ENCODE assay signal across 8 mouse cellular contexts in the genomic region with DNA sequence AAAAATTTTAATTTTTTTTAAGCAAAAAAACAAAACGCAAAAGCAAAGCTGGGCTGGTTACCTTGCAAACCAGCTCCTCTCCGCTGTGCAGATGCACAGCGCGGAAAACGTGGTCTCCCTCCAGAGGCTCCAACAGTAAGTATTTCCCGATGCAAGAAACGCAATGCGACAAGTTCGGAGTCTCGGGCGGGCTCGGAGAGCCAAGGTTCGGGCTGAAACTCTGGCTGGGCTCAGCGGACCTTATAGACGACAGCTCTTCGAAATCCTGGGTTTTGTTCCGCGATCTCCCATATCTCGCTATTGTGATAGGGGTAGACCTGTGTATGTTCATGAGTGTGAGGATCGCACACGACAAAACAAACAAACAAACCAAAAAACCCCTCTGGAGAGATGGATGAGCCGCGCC. TPM values are rescaled to one million over a fixed set of nuclear protein-coding genes. Genes with fewer than 3 reads are reported as not detected.
DNase-seq lines count a peak whose midpoint lies in the region; ATAC-seq and TF ChIP-seq lines count a peak whose summit lies in the region.

No protein-coding gene starts in this region.

- peaks cover 4% of the 10 kb centered on the region for H3K79me2 ChIP-seq in myocyte (ENCODE audit: control insufficient read depth, insufficient read depth)

- under 1% methylated on average over 23 of the region's 23 CpGs for WGBS in forebrain, embryonic 15.5 days
- under 1% methylated on average over 23 of the region's 23 CpGs for WGBS in hindbrain, postnatal 0 days

- no peak for TF ChIP-seq POLR2A in myocyte (IDR thresholded peaks at IDR 0.05; ENCODE audit: insufficient read length, low read depth)

- ATAC-seq in forebrain, embryonic 15.5 days (replicated peaks): peak; percentile 0; the same call in 1 of the 2 replicates
- ATAC-seq in hindbrain, postnatal 0 days: no peak; the same call in 1 of the 2 replicates
- no peak for ATAC-seq in erythroid progenitor cell, adult 5-6 weeks (replicated peaks; ENCODE audit: low FRiP score, poor library complexity, severe bottlenecking)

- DNase-seq in left cerebral cortex, adult 18-20 months (ENCODE audit: low spot score in 2 of 2): peak; percentile 39 to 54
- DNase-seq in left cerebral cortex, adult 11 months (ENCODE audit: low spot score): no peak
- DNase-seq in ZHBTc4 (ENCODE audit: low read depth, low spot score): peak; percentile 62
- peak; percentile 76 for DNase-seq in hindbrain, postnatal 0 days (ENCODE audit: low spot score)
- peak; percentile 23 for DNase-seq in liver

- TF ChIP-seq CTCF in hindbrain, postnatal 0 days (IDR thresholded peaks at IDR 0.05; ENCODE audit: low read depth): 0 out of 2 replicates have a peak, but pooled peaks have one; percentile 1

- H3K9me3 ChIP-seq in forebrain, embryonic 15.5 days: no peaks in the 10 kb centered on the region
- no peaks in the 10 kb centered on the region for H3K9me3 ChIP-seq in hindbrain, postnatal 0 days (ENCODE audit: low read length)

- peaks cover 34% of the 10 kb centered on the region for H3K4me1 ChIP-seq in forebrain, embryonic 15.5 days
- H3K4me1 ChIP-seq in hindbrain, postnatal 0 days (ENCODE audit: insufficient read depth, low read length): peaks cover 14% of the 10 kb centered on the region; the same call in 1 of the 2 replicates

- no peaks in the 10 kb centered on the region for H3K36me3 ChIP-seq in forebrain, embryonic 15.5 days
- H3K36me3 ChIP-seq in hindbrain, postnatal 0 days (ENCODE audit: insufficient read depth, low read length): no peaks in the 10 kb centered on the region
- H3K36me3 ChIP-seq in myocyte (ENCODE audit: control insufficient read depth, insufficient read depth): no peaks in the 10 kb centered on the region

- peak overlapping the region; percentile 61 for H3ac ChIP-seq in myocyte (ENCODE audit: control insufficient read depth, insufficient read length)

- peak overlapping the region; percentile 94 for H3K4me3 ChIP-seq in forebrain, embryonic 15.5 days
- peak overlapping the region; percentile 99 for H3K4me3 ChIP-seq in hindbrain, postnatal 0 days (ENCODE audit: low read length)
- peak overlapping the region; percentile 81 for H3K4me3 ChIP-seq in myocyte

- peak overlapping the region; percentile 98 for H3K27ac ChIP-seq in forebrain, embryonic 15.5 days (replicated peaks)
- peak overlapping the region; percentile 96 for H3K27ac ChIP-seq in hindbrain, postnatal 0 days

- peak overlapping the region; percentile 97 for H3K9ac ChIP-seq in forebrain, embryonic 15.5 days (replicated peaks)
- peak overlapping the region; percentile 98 for H3K9ac ChIP-seq in hindbrain, postnatal 0 days (replicated peaks; ENCODE audit: low read length)

- H3K4me2 ChIP-seq in forebrain, embryonic 15.5 days (replicated peaks): peak overlapping the region; percentile 67
- peak overlapping the region; percentile 72 for H3K4me2 ChIP-seq in hindbrain, postnatal 0 days (ENCODE audit: low read depth, low read length)
- peak overlapping the region; percentile 89 for H3K4me2 ChIP-seq in myocyte (ENCODE audit: low read depth)

- H3K27me3 ChIP-seq in forebrain, embryonic 15.5 days: no peaks in the 10 kb centered on the region
- H3K27me3 ChIP-seq in hindbrain, postnatal 0 days (ENCODE audit: insufficient read depth, low read length): no peaks in the 10 kb centered on the region
- no peaks in the 10 kb centered on the region for H3K27me3 ChIP-seq in myocyte (ENCODE audit: control insufficient read depth, insufficient read depth, insufficient read length)

TF ChIP-seq in myocyte, 11 proteins besides CTCF, POLR2A, EP300 and RAD21:
- TF ChIP-seq MYOG (IDR thresholded peaks at IDR 0.05; ENCODE audit: control insufficient read depth in 1 of 3, insufficient read depth in 1 of 3, insufficient read length in 2 of 3, low read depth in 2 of 3) (no peak), REST (IDR thresholded peaks at IDR 0.05; ENCODE audit: insufficient read depth, insufficient read length) (no peak), E2F4 (IDR thresholded peaks at IDR 0.05; ENCODE audit: insufficient read depth) (no peak), USF1 (IDR thresholded peaks at IDR 0.05; ENCODE audit: low read depth) (no peak), SRF (IDR thresholded peaks at IDR 0.05; ENCODE audit: control insufficient read depth, insufficient read length, low read depth) (no peak), TCF12 (IDR thresholded peaks at IDR 0.05; ENCODE audit: insufficient read depth, poor library complexity, severe bottlenecking) (no peak), MYOD1 (IDR thresholded peaks at IDR 0.05; ENCODE audit: control insufficient read depth in 1 of 3, insufficient read length in 2 of 3, low read depth in 2 of 3) (no peak), TCF3 (IDR thresholded peaks at IDR 0.05; ENCODE audit: insufficient read length, low read depth) (no peak), POLR2AphosphoS2 (IDR thresholded peaks at IDR 0.05; ENCODE audit: insufficient read length, low read depth) (no peak), CEBPB (IDR thresholded peaks at IDR 0.05; ENCODE audit: insufficient read depth, poor library complexity, severe bottlenecking) (no peak), MAX (IDR thresholded peaks at IDR 0.05; ENCODE audit: low read depth) (no peak)

RNA-seq across cellular contexts. Expression of a gene that starts 1.5 kb away (rescaled TPM):
- 10 to 100 TPM; 50.1 to 52.9 TPM for total RNA-seq in left cerebral cortex, adult 18-20 months (2021)
- 96.2 and 105 TPM in 2 replicates for polyA plus RNA-seq in forebrain, embryonic 15.5 days (2015; fragmentation: Nextera tagmentation; extraction: Ambion mirVana)
- 150 and 164 TPM in 2 replicates for total RNA-seq in hindbrain, postnatal 0 days (2014; rRNA removed)
- 92.2 and 95.2 TPM in 2 replicates for polyA plus RNA-seq in hindbrain, postnatal 0 days (2015; fragmentation: Nextera tagmentation; extraction: Ambion mirVana)
- polyA plus RNA-seq in myocyte (2012; fragmentation: generic; extraction: Trizol): 0.96 TPM
- total RNA-seq in erythroid progenitor cell, adult 5-6 weeks (2015; ENCODE audit: low replicate concordance): 4.3 and 8.0 TPM in 2 replicates
- total RNA-seq in erythroid progenitor cell, adult 5-6 weeks (2017; ENCODE audit: low replicate concordance): 4.5 and 5.3 TPM in 2 replicates

Comparison
In these comparisons a context has a peak if more than half of its experiments do, and no peak if none do; other contexts are left out.
1. RNA of a gene that starts 1.5 kb away (total RNA-seq): 150 to 164 TPM in hindbrain, postnatal 0 days and 50.1 to 52.9 TPM in left cerebral cortex, adult 18-20 months; 4.3 to 8.0 TPM in erythroid progenitor cell, adult 5-6 weeks; every median in the first group is over 4 times any median in the second.
2. Peak in every context shown above with its lines, with median percentiles within 50 percentile points of each other: H3K4me2 ChIP-seq and H3K4me3 ChIP-seq.